Mouse (Mus musculus): ENCODE data around the gene Pld6. TPM values are rescaled to one million over a fixed set of nuclear protein-coding genes. Genes with fewer than 3 reads are reported as not detected.

Gene Pld6
- polyA plus RNA-seq, 1 experiment from 2014 or later, result 1.5 TPM

DNA sequence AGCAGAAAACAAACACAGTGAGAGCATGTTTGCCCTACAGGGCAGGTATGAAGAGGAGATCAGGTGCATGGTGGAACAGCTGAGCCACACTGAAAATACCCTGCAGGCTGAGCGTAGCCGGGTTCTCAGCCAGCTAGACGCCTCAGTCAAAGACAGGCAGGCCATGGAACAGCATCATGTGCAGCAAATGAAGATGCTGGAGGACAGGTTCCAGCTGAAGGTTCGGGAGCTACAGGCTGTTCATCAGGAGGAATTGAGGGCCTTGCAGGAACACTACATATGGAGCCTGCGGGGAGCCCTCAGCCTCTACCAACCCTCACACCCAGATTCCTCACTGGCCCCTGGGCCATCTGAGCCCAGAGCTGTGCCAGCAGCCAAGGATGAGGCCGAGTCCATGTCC, 26.6 kb downstream of the Pld6 start:
- no peaks in the 10 kb centered on the region for H3K9me3 ChIP-seq (replicated peaks; ENCODE audit: control insufficient read depth, low read length)
- no peaks in the 10 kb centered on the region for H3K27me3 ChIP-seq (replicated peaks; ENCODE audit: control insufficient read depth, insufficient read depth, low read length)
- no peak overlapping the region for H3K4me2 ChIP-seq (ENCODE audit: low read length)
- no peak overlapping the region for H3K27ac ChIP-seq (ENCODE audit: low read depth, low read length)
- H3K4me3 ChIP-seq (ENCODE audit: low read depth, low read length), result no peak overlapping the region
- no peaks in the 10 kb centered on the region for H3K4me1 ChIP-seq (ENCODE audit: control insufficient read depth, insufficient read depth, low read length)
- H3K36me3 ChIP-seq (ENCODE audit: control insufficient read depth, insufficient read depth, low read length), result peaks cover 96% of the 10 kb centered on the region
- DNase-seq (ENCODE audit: low spot score), result no peak
- WGBS, result 94% methylated on average over 6 of the region's 6 CpGs
- no peak overlapping the region for H3K9ac ChIP-seq (ENCODE audit: low read length)
- ATAC-seq, result no peak

GRCm38 (mm10) chr11:59759626-59760025, 27.8 kb downstream of the Pld6 start:
- Histone ChIP-seq H3K9me3 (replicated peaks; ENCODE audit: control insufficient read depth, low read length) (no peaks in the 10 kb centered on the region), H3K4me3 (ENCODE audit: low read depth, low read length) (no peak overlapping the region), H3K27ac (ENCODE audit: low read depth, low read length) (no peak overlapping the region), H3K4me1 (ENCODE audit: control insufficient read depth, insufficient read depth, low read length) (no peaks in the 10 kb centered on the region), H3K36me3 (ENCODE audit: control insufficient read depth, insufficient read depth, low read length) (peaks cover 96% of the 10 kb centered on the region), H3K9ac (ENCODE audit: low read length) (no peak overlapping the region), H3K27me3 (replicated peaks; ENCODE audit: control insufficient read depth, insufficient read depth, low read length) (no peaks in the 10 kb centered on the region), H3K4me2 (ENCODE audit: low read length) (no peak overlapping the region)
- DNase-seq (ENCODE audit: low spot score) (no peak), ATAC-seq (no peak)
- 85% methylated on average over 2 of the region's 2 CpGs for WGBS

- no peak overlapping the region for H3K9ac ChIP-seq (ENCODE audit: low read length)
- H3K36me3 ChIP-seq (ENCODE audit: control insufficient read depth, insufficient read depth, low read length), result peaks cover 96% of the 10 kb centered on the region
- H3K9me3 ChIP-seq (replicated peaks; ENCODE audit: control insufficient read depth, low read length), result no peaks in the 10 kb centered on the region
- H3K4me1 ChIP-seq (ENCODE audit: control insufficient read depth, insufficient read depth, low read length), result no peaks in the 10 kb centered on the region
- ATAC-seq, result no peak
- H3K27me3 ChIP-seq (replicated peaks; ENCODE audit: control insufficient read depth, insufficient read depth, low read length), result no peaks in the 10 kb centered on the region
- DNase-seq (ENCODE audit: low spot score), result peak; percentile 18
- 65% methylated on average over 4 of the region's 4 CpGs for WGBS
- H3K4me3 ChIP-seq (ENCODE audit: low read depth, low read length), result no peak overlapping the region
- no peak overlapping the region for H3K4me2 ChIP-seq (ENCODE audit: low read length)
- no peak overlapping the region for H3K27ac ChIP-seq (ENCODE audit: low read depth, low read length)
Observed at GRCm38 (mm10) chr11:59759178-59759577, 28.3 kb downstream of the Pld6 start.

GRCm38 (mm10) chr11:59758191-59758985, 29.1 kb downstream of the Pld6 start:
- 94% methylated on average over 9 of the region's 9 CpGs for WGBS
- Histone ChIP-seq H3K4me1 (ENCODE audit: control insufficient read depth, insufficient read depth, low read length) (no peaks in the 10 kb centered on the region), H3K27me3 (replicated peaks; ENCODE audit: control insufficient read depth, insufficient read depth, low read length) (no peaks in the 10 kb centered on the region), H3K36me3 (ENCODE audit: control insufficient read depth, insufficient read depth, low read length) (peaks cover 97% of the 10 kb centered on the region), H3K4me3 (ENCODE audit: low read depth, low read length) (no peak overlapping the region), H3K4me2 (ENCODE audit: low read length) (no peak overlapping the region), H3K9me3 (replicated peaks; ENCODE audit: control insufficient read depth, low read length) (no peaks in the 10 kb centered on the region), H3K9ac (ENCODE audit: low read length) (no peak overlapping the region), H3K27ac (ENCODE audit: low read depth, low read length) (no peak overlapping the region; the same call in 1 of the 2 replicates)
- DNase-seq (ENCODE audit: low spot score) (no peak), ATAC-seq (no peak)

DNA sequence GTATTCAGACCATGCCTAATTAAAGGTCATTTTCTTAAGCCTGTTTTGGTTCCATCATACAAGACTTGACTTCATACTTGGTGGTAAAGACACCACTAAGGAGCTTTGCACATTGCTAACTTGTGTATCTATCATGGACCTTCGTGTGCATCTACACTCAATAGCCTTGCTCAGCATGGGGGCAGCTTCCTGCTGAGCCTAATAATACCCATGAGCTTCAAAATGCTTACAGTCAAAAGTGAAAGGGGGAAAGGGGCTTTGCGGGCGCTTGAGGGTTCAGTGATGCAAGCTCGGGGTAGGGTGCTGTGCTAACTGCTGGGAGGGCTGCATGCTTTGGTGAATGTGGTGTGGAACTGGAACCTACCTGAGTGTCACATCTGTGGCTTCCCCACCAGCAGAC, 31.1 kb downstream of the Pld6 start:
- WGBS, result 48% methylated on average over 4 of the region's 4 CpGs
- ATAC-seq, result no peak
- H3K4me3 ChIP-seq (ENCODE audit: low read depth, low read length), result no peak overlapping the region

DNA sequence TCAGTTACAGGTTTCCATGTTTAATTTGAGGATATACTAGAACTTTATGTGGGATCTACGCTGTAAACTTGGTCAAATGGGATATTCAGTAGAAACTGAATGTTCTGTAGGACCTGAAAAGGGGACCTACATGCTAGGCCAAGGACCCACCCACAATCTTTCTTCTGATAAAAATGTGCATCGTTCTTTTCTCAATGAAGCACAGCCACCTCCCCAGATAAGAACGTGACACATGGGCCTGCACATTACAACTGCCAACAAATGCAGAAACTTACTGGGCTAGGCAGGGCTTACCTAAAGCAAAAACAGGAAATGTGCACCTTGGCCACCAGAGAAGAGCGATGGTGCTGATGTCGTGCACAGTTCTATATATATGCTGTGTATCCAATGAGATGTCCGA, 32.9 kb downstream of the Pld6 start:
- Histone ChIP-seq H3K27ac (ENCODE audit: low read depth, low read length) (no peak overlapping the region), H3K4me3 (ENCODE audit: low read depth, low read length) (no peak overlapping the region), H3K4me1 (ENCODE audit: control insufficient read depth, insufficient read depth, low read length) (no peaks in the 10 kb centered on the region), H3K9me3 (replicated peaks; ENCODE audit: control insufficient read depth, low read length) (no peaks in the 10 kb centered on the region), H3K36me3 (ENCODE audit: control insufficient read depth, insufficient read depth, low read length) (peaks cover 93% of the 10 kb centered on the region), H3K27me3 (replicated peaks; ENCODE audit: control insufficient read depth, insufficient read depth, low read length) (no peaks in the 10 kb centered on the region), H3K9ac (ENCODE audit: low read length) (no peak overlapping the region), H3K4me2 (ENCODE audit: low read length) (no peak overlapping the region)
- WGBS, result 94% methylated on average over 6 of the region's 6 CpGs
- ATAC-seq, result no peak
- DNase-seq (ENCODE audit: low spot score), result no peak

More for the DNA sequence above, 31.1 kb downstream of the Pld6 start:
- Histone ChIP-seq H3K36me3 (ENCODE audit: control insufficient read depth, insufficient read depth, low read length) (peaks cover 93% of the 10 kb centered on the region), H3K4me2 (ENCODE audit: low read length) (no peak overlapping the region), H3K9ac (ENCODE audit: low read length) (no peak overlapping the region), H3K27me3 (replicated peaks; ENCODE audit: control insufficient read depth, insufficient read depth, low read length) (no peaks in the 10 kb centered on the region), H3K9me3 (replicated peaks; ENCODE audit: control insufficient read depth, low read length) (no peaks in the 10 kb centered on the region), H3K27ac (ENCODE audit: low read depth, low read length) (no peak overlapping the region), H3K4me1 (ENCODE audit: control insufficient read depth, insufficient read depth, low read length) (no peaks in the 10 kb centered on the region)
- no peak for DNase-seq (ENCODE audit: low spot score)

DNA sequence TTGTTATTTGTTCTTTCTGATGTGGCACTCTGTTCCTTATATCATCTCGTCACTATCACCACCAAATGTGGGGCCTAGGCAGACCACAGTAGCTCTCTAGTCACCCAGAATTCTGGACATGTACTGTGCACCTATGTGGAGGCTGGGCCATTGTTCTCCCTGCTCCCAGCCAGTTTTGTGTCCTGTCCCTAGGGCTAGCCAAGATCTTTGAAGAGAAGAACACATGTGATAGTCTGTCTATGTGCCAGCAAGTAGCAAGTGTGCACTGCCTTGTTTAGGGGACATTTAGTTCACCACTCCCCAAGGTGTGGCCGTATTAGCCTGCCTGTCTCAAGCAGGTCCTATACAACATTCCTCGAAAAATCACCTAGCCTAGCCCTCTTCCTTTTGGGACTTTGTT, 38.4 kb downstream of the Pld6 start:
- ATAC-seq (no peak), DNase-seq (ENCODE audit: low spot score) (no peak)
- H3K9me3 ChIP-seq (replicated peaks; ENCODE audit: control insufficient read depth, low read length), result no peaks in the 10 kb centered on the region
- H3K27ac ChIP-seq (ENCODE audit: low read depth, low read length), result no peak overlapping the region
- H3K27me3 ChIP-seq (replicated peaks; ENCODE audit: control insufficient read depth, insufficient read depth, low read length), result no peaks in the 10 kb centered on the region
- H3K4me2 ChIP-seq (ENCODE audit: low read length), result no peak overlapping the region
- H3K9ac ChIP-seq (ENCODE audit: low read length), result no peak overlapping the region
- WGBS, result 93% methylated on average over 3 of the region's 3 CpGs
- peaks cover 67% of the 10 kb centered on the region for H3K36me3 ChIP-seq (ENCODE audit: control insufficient read depth, insufficient read depth, low read length)
- no peak overlapping the region for H3K4me3 ChIP-seq (ENCODE audit: low read depth, low read length)
- no peaks in the 10 kb centered on the region for H3K4me1 ChIP-seq (ENCODE audit: control insufficient read depth, insufficient read depth, low read length)

DNA sequence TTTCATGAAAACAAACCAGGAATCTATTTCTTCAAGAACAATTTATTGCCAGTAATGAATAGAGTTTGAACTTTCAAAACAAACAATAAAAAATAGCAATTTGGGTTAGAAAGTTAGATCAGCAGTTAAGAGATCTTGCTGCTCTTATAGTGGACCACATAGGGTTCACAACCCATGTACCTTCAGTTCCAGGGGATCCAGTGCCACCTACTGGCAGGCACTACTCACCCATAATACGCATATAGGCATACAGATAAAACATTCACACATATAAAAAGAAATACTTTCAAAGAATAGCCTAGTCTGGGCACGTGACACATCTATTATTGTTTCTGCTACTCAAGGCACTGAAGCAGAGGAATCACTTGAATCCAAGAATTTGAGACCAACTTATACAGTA, 40.8 kb downstream of the Pld6 start:
- no peak overlapping the region for H3K27ac ChIP-seq (ENCODE audit: low read depth, low read length)
- H3K4me3 ChIP-seq (ENCODE audit: low read depth, low read length), result no peak overlapping the region
- H3K9ac ChIP-seq (ENCODE audit: low read length), result no peak overlapping the region
- H3K4me2 ChIP-seq (ENCODE audit: low read length), result no peak overlapping the region
- ATAC-seq (no peak), DNase-seq (ENCODE audit: low spot score) (peak; percentile 64)
- H3K9me3 ChIP-seq (replicated peaks; ENCODE audit: control insufficient read depth, low read length), result no peaks in the 10 kb centered on the region
- H3K36me3 ChIP-seq (ENCODE audit: control insufficient read depth, insufficient read depth, low read length), result peaks cover 72% of the 10 kb centered on the region
- H3K27me3 ChIP-seq (replicated peaks; ENCODE audit: control insufficient read depth, insufficient read depth, low read length), result no peaks in the 10 kb centered on the region
- no peaks in the 10 kb centered on the region for H3K4me1 ChIP-seq (ENCODE audit: control insufficient read depth, insufficient read depth, low read length)
- WGBS, result 73% methylated on average over 2 of the region's 2 CpGs

DNA sequence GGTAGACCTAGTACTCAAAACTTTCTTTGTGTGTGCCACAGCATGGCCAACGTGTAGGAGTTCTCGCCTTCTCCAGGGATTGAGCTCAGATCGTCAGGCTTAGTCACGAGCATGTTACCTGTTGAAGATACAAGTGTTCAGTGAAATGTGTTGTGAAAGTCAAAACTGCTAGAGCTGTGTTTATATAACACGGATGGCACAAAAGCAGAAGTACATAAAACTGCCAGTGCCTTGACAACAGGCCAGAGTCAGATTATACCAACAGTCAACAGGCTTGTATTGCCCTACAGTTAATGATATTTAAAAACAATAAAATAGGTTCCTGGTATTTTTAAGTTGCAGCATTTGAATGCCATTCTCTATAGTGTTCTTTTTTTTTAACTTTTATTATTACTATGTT, 41.6 kb downstream of the Pld6 start:
- WGBS, result 93% methylated on average over 5 of the region's 5 CpGs
- Histone ChIP-seq H3K9ac (ENCODE audit: low read length) (no peak overlapping the region), H3K4me3 (ENCODE audit: low read depth, low read length) (no peak overlapping the region), H3K36me3 (ENCODE audit: control insufficient read depth, insufficient read depth, low read length) (peaks cover 73% of the 10 kb centered on the region), H3K4me1 (ENCODE audit: control insufficient read depth, insufficient read depth, low read length) (no peaks in the 10 kb centered on the region), H3K4me2 (ENCODE audit: low read length) (no peak overlapping the region), H3K9me3 (replicated peaks; ENCODE audit: control insufficient read depth, low read length) (no peaks in the 10 kb centered on the region), H3K27me3 (replicated peaks; ENCODE audit: control insufficient read depth, insufficient read depth, low read length) (no peaks in the 10 kb centered on the region), H3K27ac (ENCODE audit: low read depth, low read length) (no peak overlapping the region)
- DNase-seq (ENCODE audit: low spot score), result no peak
- no peak for ATAC-seq
